Mouse (Mus musculus) T-helper 2 cell (primary cell): Measurements from ENCODE around the gene Cox5a.

ENCODE experiments used
- in situ Hi-C: fragments of 300-600 bp; cut with MboI, MseI; formaldehyde crosslinking; loops from one replicate; pipeline ENCODE4 v1.15.1; 2025; ENCODE audit warnings: high pct_unique_total_duplicates

The Cox5a gene

GRCm38 (mm10) chr9:57525516-57525915 lies 4.4 kb downstream of the Cox5a start:
- in situ Hi-C loops = no loop called here

GRCm38 (mm10) chr9:57526435-57526834 lies 5.4 kb downstream of the Cox5a start:
- in situ Hi-C loops = no loop called here

- in situ Hi-C loops = no loop called here
Measured at GRCm38 (mm10) chr9:57531946-57532345, 10.9 kb downstream of the Cox5a start.

- in situ Hi-C loops = no loop called here
Measured at GRCm38 (mm10) chr9:57536362-57536761, 15.3 kb downstream of the Cox5a start.

DNA sequence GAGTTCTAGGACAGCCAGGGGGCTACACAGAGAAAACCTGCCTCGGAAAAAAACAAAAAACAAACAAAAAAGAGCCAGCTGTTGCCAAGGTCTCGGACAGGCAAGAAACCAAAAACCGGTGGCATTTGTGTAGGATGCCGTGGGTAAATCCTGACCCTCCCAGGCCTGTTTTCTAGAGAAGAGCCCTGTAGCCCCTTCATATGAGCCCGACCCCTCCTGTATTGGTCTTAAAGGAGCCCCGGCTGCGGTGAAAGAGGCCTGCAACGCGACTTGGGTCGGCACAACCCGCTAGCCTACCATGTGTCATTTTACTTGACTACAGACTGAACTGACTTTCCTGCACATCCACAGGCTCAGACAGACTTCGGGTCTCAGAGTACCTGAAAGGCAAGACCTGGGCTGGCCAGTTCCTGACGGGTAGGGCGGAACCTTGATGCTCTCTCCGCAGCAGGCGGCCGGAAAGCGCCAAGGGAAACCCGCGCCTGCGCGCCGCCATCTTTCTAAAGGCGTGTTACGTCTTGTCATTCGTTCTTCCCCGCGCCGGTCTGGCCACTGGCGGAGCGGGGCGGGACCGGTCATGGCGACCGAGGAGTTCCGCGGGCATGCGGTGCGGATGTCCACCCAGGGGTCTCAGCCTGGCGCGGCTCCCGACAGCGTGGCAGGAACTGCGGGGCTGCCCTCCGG lies 16.1 kb downstream of the Cox5a start, which contains the start of gene Fam219b:
Fam219b (plus strand) TSS at position 485 of the 684 bp plus-strand sequence.
- in situ Hi-C loops = no loop called here

- in situ Hi-C loops = no loop called here
Measured at GRCm38 (mm10) chr9:57537728-57538181, 16.7 kb downstream of the Cox5a start.

- in situ Hi-C loops = no loop called here
Measured at GRCm38 (mm10) chr9:57539550-57539949, 18.5 kb downstream of the Cox5a start.

- in situ Hi-C loops = loop anchor here (5.0 kb wide), 1 partner anchor 101 kb away; no protein-coding TSS in a partner anchor
Measured at GRCm38 (mm10) chr9:57541312-57541711, 20.2 kb downstream of the Cox5a start.

DNA sequence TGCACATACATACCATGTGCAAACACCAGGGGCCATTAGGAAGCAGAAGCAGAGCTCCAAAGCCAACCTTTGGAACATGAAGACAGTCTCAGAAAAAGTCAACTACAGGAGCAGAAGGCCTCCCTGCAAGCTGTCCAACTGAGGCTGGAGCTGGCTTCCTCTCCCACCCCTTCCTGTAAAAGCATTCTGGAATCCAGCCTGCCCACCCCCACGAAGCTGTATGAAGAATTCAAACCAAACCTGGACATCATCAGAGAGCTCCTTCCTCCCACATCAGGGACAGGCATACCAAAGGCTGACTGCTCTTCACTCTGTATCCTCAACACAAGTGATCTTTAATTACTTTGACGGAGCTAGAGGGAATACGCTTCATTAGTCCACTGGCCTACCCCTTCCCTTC lies 22.9 kb downstream of the Cox5a start:
- in situ Hi-C loops = loop anchor here (5.0 kb wide), 1 partner anchor 98 kb away; no protein-coding TSS in a partner anchor

DNA sequence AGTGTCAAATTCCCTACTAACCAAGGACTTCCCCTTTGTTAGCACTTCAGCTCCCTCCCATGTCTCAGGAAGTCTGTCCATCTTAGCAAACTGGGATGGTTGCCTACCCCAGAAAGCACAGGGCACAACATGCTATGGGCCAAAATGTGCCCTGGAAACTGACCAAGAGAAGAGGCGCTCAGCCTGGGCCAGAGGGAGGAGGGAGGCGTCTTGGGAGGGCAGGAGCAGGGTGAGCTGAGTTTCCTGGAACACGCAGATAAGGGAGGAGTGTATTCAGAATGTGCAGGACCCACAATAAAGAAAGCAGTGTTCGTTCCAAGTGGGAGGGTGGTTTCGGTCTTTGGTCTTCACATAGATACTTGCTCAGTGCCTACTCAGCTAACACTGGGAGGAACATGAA lies 26.2 kb downstream of the Cox5a start:
- in situ Hi-C loops = no loop called here

GRCm38 (mm10) chr9:57547869-57548268 lies 26.8 kb downstream of the Cox5a start:
- in situ Hi-C loops = no loop called here

DNA sequence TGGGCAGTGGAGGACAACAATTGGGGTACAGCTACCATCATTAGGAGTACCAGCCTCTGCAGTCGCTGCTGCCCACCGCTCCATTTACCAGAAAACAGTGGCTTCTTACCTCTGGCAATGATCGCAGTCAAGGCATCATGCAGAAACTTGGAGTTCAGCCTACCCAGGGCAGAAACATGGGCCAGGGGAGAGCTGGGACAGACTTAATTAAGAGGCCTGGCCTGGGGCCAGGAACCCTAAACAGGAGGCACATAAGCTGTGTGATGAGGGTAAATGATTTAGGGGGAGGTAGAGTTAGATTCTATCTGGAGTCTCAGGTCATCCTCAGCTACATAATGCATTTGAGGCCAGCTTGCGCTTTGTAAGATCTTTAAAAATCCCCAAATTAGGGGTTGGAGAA lies 28.1 kb downstream of the Cox5a start:
- in situ Hi-C loops = no loop called here

DNA sequence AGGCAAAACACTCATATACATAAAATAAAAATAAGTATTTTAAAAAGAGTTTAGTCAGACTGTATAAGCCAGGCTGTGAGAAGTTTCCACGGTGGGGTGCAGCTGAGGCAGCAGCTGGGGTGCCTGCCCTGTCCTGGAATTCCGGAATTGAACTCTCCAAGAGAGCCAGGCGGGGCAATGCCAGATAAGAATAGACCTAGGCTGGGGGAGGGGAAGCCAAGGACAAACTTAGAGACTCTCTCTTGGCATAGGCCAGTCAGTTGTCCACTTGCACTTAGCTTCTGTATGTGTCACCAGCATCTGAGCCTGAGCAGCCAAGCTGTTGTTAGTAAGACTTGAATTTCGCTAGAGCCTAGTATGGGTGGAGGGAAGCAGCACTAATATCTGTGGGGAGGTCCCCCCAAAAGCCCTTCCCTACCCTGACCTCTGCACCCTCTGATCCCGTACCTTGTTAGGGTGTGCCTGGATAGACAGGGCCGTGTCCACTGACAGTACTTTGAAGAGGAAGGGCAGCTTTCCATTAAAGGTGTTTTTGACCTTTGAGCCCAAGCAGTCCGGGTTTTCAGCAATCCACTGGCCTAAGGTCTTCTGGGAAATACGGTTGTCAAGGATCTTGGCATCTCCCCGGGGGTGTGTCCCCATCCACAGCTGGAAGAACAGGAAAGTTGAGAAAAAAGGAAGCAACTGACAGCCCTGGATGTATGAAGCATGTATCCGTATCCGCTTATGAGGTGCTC lies 29.2 kb downstream of the Cox5a start:
- in situ Hi-C loops = no loop called here

DNA sequence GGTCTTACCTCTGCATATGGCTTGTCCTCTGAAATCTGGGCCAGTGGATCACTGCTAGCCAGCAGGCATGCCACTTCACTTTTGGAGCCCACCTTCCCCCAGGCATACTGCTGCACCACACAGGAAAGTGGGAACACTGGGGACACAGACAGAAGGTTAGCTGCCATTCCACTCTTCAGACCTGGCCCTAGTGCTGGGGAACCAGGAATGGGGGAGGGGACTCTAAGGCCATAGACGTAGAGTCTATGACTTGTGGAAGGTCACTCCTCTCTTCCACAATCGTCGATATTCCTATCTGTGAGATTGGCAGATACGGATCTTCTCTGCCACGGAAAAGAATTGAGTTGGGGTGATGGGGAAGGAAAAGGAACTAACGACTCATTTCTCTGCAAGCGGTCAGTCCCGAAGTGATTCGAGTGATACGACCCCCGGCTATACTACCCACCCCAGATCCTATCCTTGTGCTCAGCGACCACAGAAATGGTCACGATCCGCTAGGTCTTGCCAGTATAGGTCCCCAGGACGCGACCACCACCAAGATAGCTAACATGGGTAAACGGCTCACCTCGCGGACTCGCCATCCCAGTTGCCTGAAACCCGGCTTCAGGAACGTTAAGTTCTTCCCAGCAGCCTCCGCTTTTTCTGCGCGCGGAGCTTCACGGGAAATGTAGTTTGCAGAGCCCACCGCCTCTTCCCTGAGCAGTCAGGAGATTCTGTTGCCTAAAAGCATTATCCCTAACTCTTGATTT lies 31.2 kb downstream of the Cox5a start, which contains the start of gene Mpi:
Mpi (minus strand) TSS at position 625 of the 749 bp plus-strand sequence.
- in situ Hi-C loops = no loop called here

DNA sequence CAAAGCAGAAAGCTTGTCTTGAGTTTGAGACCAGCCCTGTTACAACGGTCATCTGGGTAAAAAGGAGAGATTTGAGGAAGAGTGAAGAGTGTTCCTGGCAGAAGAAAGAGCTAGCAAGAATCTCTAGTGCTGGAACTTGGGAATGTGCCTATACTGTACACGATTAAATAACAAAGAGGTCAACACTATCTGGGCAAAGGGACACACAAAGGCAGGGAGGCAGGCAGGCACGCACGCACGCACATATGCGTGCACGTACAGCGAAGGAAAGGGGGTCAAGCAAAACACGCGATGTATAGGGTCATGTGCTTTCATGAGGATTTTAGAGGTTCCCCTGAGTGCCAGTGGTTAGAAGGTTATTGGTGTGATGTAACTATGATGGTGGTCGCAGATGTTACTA lies 32.0 kb downstream of the Cox5a start:
- in situ Hi-C loops = no loop called here

- in situ Hi-C loops = no loop called here
Measured at GRCm38 (mm10) chr9:57554753-57555152, 33.7 kb downstream of the Cox5a start.

GRCm38 (mm10) chr9:57557215-57557614 lies 36.1 kb downstream of the Cox5a start:
- in situ Hi-C loops = no loop called here

DNA sequence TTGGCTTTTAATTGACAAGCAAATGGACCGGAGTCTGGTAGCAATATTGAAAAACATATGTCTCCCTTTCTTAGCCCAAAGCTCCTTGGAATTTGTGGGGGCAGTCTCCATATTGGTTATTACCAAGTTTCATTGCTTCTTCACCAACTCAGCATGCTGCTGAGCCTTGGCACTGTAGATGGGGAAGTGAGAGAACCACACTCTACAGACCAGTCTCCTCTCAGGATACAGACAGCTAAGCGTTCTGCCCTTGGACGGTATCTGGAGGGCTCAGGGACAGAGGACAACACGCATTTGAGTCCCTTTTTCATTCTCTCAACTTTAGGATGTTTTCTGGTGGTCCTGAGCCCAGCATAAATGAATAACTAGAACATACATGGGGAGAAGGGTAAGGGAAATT lies 37.6 kb downstream of the Cox5a start:
- in situ Hi-C loops = no loop called here

GRCm38 (mm10) chr9:57559568-57559967 lies 38.5 kb downstream of the Cox5a start:
- in situ Hi-C loops = no loop called here

GRCm38 (mm10) chr9:57560263-57560662 lies 39.2 kb downstream of the Cox5a start:
- in situ Hi-C loops = no loop called here

- in situ Hi-C loops = no loop called here
Measured at GRCm38 (mm10) chr9:57560861-57561710, 40.0 kb downstream of the Cox5a start, which contains the start of gene Scamp2. Gene Scamp2 (plus strand): TSS chr9:57560943.
